Mouse (Mus musculus): ENCODE data around the gene Slc48a1.

The Slc48a1 gene

GRCm38 (mm10) chr15:97801811-97802210 lies 23.5 kb downstream of the Slc48a1 start:
- no peak for DNase-seq (ENCODE audit: low read depth, low spot score)

- no peak for DNase-seq (ENCODE audit: low read depth, low spot score)
Measured at GRCm38 (mm10) chr15:97802575-97802974, 24.3 kb downstream of the Slc48a1 start.

DNA sequence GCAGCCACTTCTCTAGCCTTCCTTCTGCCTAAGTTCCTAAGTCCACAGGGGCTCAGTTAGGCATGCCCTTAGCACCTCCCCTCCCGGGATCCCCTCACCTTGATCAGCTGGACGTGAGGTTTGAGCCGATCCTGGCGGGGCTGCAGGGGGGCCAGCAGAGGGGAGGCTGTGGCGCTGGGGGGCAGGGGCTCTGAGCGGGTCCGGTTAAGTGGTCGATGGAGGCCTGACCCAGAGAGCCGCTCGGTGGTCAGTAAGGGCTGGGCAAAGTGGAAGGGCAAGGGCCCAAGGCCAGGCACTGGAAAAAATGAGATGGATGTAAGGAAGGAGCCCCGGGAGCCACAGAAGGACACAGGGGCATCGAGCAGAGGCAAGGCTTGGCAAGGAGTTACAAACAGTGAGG lies 29.5 kb downstream of the Slc48a1 start:
- no peak for DNase-seq (ENCODE audit: low read depth, low spot score)

GRCm38 (mm10) chr15:97808532-97808931 lies 30.2 kb downstream of the Slc48a1 start:
- no peak for DNase-seq (ENCODE audit: low read depth, low spot score)

- no peak for DNase-seq (ENCODE audit: low read depth, low spot score)
Measured at GRCm38 (mm10) chr15:97809206-97809605, 30.9 kb downstream of the Slc48a1 start.

DNA sequence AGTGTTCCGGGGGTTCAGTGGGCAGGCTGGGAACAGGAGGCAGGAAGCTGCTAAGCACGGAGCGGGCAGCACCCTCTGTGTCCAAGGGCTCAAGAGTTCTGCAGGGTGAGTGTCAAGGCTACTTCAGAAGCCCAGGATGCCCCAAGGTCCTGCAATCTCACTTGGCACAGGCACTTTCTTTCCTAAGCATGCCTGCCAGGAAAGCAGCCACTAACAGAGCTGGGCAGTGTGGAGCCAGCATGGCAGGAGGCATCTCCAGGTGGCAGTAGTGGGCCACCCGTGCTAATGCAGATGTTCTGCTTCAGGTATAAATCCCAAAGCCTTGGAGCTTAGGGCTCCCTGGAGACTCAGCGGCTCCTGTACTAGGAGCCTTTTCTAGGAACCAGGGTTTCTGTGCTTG lies 31.6 kb downstream of the Slc48a1 start:
- DNase-seq (ENCODE audit: low read depth, low spot score): no peak

DNA sequence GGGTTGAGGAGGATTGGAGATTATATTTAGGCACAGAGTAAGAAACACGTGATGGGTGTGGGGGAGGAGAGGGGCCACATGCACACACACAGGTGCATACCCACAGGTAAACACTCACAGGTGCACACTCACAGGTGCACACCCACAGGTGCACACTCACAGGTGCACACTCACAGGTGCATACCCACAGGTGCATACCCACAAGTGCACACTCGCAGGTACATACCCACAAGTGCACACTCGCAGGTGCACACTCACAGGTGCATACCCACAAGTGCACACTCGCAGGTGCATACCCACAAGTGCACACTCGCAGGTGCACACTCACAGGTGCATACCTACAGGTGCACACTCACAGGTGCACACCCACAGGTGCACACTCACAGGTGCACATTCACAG lies 32.1 kb downstream of the Slc48a1 start:
- DNase-seq (ENCODE audit: low read depth, low spot score): no peak

DNA sequence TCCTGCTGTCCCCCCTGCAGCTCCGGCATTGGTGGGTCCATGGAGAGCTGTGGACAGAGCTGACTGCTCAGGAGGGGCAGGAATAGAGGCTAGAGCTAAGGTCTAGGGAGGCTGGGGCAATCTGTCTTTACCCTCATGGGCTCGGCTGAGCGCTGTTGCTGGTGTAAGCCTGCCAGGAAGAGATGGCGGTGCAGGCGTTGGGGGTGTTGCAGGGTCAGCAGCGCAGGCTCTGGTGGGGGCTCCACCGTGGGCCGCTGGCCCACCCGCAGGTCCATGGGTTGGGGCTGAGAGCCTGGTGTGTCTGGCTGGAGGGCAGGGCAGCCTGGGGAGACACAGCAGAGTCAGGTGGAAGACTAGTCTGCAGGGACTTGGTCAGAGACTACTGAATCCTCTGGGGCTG lies 33.0 kb downstream of the Slc48a1 start:
- no peak for DNase-seq (ENCODE audit: low read depth, low spot score)

DNA sequence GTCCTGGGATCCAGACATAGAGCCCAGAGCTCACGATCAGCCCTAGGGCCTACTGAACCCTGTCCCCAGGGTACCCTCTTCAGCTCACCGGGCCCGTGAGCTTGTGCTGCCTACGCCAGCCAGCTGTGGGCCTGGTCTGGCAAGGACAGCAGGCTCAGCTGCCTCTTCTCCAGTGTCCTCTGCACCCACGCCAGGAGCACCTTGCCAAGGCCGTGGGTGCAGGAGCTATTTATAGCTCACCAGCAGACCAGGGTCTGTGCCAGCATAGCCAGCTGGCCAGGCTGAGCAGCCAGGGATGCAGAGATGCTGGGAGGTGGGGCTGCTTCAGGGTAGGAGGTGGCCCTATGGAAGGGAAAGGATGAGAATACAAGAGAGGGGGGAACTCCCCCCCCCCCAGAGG lies 33.8 kb downstream of the Slc48a1 start:
- DNase-seq (ENCODE audit: low read depth, low spot score): no peak

- no peak for DNase-seq (ENCODE audit: low read depth, low spot score)
Measured at GRCm38 (mm10) chr15:97812875-97813274, 34.6 kb downstream of the Slc48a1 start.

DNA sequence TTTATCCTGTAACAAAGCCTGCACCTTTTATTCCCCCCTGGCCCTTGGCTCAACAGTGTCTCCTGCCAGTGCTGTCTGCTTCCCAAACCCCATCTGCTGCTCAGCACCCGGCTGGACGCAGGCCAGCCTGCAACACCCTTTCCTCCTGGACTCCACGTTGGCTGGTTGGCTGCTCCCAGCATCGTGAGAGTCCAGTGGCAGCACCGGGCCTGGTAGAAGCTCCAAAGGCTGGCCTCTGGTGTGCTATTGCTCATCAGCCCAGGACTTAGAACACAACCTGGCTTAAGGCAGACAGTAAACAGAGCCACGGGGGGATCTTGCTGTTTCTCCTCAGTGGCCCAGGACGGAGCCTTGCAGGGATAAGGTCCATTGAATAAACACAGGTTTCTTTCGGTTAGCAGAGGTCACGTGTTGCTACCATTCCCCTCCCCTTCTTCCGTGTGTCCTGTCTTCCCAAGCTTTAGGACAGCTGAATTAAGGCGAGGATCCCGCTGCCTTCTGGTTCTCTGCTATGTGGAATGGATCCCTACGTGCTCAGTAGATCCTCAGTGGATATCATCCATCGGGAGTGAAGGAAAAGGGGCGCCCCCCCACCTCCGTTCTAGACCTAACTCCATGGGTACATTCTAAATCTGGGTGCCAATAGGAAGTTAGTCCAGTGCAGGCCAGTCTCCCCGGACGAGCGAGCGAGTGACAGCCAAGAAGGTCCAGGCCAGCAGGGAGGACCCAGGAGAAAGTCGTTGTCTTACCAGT lies 35.3 kb downstream of the Slc48a1 start:
- DNase-seq (ENCODE audit: low read depth, low spot score): no peak

GRCm38 (mm10) chr15:97814703-97815102 lies 36.4 kb downstream of the Slc48a1 start:
- DNase-seq (ENCODE audit: low read depth, low spot score): no peak

DNA sequence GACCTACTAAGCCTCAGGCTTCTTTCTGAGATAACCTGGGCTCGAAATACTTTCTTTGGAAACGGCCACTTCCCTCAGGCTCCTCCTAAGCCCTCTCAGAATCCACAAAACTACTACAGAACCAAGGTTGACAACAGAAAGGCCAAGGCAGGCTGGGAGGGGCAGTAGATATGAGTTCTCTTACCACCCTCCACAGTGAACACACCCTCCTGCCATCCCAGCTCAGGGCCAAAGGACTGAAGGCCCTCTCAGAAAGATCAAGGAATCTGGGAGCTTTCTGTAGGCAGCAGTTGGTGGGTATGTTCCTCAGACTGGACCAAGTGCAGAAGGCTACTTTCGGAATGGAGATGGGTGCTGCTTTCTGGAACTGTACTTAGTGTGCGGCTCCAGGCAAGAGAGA lies 36.9 kb downstream of the Slc48a1 start:
- no peak for DNase-seq (ENCODE audit: low read depth, low spot score)

DNA sequence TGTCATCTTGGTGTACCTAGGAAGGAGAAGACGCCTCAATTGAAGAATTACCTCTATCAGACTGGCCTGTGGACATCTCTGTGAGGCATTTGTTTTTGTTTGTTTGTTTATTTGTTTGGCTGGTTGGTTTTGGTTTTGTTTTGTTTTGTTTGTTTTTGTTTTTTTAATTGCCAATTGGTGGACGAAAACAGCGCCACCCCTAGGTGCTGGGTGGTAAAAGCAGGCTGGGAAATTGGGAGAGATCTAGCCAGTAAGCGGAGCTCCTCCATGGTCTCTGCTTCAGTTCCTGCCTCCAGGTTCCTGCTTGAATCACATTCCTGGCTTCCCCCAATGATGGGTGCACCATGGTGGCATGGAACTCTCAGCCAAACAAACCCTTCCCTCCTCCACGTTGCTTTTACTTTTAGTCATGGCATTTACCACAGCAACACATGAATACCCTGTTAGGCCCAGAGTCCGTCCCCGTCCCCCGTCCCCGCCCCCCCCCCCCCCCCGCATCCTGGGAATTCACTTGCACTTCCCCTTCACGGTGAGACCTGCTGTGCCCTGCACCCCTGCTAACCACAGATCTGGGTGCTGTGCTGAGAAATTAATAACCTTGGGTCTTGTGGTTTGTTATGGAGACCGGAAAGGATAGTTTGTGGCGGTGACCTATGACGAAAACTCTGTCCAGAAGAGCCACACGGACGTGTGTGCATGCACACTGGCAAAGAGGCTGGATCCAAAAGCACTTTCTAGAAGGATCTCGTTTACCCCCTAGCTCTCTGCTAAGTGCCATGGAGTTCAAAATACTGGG lies 38.1 kb downstream of the Slc48a1 start:
- DNase-seq (ENCODE audit: low read depth, low spot score): no peak

DNA sequence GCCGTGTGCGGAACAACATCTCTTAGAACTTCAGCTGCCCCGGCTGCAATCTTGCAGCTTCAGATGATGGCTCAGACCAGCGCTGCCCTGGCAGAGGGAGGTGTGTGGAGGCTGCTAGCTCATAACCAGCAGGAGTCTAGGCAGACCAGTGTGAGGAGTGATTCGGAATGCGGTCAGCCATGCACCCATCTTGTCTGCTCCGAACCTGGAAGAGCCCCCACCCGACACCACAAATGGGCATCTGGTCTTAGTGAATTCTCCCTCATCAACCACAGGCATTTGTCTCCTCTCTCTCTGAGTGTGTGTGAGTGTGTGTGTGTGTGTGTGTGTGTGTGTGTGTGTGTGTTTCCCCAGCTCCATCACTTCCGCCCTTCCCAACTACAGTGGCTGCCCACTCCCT lies 41.6 kb downstream of the Slc48a1 start:
- no peak for DNase-seq (ENCODE audit: low read depth, low spot score)

DNA sequence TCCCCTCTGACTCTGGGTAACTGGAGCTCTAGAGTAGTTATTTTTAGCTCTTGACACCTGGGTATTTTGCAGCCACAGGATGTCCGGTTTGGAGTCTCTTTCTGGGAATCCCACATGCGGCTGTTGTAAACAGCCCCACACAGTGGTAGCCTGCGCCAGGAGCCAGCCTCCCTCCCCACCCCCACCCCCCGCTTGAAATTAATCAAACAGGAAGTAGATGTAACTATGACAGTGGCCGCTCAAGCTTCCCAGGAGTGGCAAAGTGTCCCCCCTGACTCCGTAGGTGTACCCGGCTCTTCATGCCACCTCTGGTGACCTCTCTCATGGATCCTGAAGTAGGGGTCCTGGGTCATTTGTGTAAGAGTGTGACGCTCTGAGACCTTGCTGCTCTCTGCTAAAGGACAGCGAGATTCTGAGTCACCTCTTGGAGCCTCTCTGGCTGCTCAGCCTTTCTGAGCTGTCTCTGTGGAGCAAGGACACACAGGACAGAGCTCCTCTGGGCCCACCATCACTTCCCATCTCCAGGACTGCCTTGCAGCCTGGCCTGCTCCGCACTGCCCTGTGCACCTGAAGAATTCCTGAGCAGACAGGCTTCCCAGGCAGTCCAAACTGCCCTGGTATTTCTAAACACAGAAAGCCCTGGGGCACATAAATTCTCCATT lies 43.1 kb downstream of the Slc48a1 start:
- no peak for DNase-seq (ENCODE audit: low read depth, low spot score)

DNA sequence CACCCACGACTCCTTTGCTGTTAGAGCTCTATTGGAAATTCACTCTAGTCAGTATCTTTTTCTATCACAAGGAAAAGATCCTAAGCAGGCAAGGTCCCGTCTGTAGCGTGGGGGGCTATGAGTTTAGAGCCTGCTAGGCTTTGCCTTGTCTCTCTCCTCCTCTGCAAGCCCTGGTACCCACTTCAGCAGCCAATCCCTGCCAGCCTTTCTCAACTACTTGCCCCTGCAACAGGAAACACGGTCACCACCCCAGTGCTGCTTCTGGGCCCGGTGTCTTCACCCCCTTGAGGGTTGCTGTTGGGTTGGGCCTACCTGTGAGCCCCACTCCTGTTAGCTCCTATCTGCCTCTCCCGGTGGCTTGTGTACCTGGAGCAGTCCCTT lies 43.7 kb downstream of the Slc48a1 start:
- DNase-seq (ENCODE audit: low read depth, low spot score): no peak

DNA sequence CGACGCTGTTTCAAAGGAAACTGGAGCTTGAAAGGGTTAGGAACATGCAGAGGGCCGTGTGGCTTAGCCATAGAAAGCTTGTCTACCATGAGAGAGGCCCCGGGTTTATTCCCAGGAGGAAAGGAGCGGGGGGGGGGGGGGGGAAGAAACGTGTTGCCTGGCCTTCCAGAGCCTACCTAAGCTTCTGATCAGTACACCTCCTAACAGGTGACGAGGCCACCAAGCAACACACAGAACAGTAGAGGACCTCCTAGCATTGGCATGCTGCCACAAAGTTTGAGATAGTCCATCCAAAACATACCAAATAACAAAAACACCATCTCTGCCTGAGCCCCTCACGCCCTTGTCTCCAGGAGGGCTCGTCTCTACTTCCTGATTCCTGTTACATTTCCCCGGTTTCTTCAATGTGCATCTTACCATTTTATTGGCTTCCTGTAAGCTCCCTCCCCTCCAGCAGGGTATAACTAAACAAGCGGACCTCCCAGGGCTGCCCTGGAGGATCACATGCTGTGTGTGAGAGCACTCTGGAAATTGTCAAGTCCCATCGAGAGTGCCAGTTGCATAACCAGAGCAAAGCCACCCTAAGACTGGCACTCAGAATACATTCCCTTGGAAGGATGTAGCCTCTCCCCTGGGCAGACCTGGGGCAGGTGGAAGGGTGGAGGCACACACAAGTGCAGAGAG lies 44.4 kb downstream of the Slc48a1 start:
- DNase-seq (ENCODE audit: low read depth, low spot score): no peak

- no peak for DNase-seq (ENCODE audit: low read depth, low spot score)
Measured at GRCm38 (mm10) chr15:97823479-97823878, 45.2 kb downstream of the Slc48a1 start.

DNA sequence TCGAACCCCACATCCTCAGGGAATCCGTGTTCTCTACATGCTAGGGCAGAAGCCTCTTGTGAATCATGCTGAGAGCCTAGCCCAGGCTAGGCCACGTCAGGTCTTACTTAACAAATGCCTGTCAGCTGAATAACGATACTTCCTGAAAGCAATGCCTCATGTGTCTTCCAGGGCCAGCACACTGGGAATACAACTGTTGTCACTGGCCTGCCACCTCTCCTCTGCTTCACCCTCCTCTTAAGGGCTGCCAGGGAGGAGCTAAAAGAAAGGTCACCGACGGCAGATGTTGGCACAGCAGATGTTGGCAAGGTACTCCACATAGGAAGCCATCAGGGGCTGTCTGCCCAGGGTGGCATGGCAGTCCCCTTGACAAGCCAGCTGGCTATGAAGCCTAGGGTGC lies 45.7 kb downstream of the Slc48a1 start:
- DNase-seq (ENCODE audit: low read depth, low spot score): no peak

DNA sequence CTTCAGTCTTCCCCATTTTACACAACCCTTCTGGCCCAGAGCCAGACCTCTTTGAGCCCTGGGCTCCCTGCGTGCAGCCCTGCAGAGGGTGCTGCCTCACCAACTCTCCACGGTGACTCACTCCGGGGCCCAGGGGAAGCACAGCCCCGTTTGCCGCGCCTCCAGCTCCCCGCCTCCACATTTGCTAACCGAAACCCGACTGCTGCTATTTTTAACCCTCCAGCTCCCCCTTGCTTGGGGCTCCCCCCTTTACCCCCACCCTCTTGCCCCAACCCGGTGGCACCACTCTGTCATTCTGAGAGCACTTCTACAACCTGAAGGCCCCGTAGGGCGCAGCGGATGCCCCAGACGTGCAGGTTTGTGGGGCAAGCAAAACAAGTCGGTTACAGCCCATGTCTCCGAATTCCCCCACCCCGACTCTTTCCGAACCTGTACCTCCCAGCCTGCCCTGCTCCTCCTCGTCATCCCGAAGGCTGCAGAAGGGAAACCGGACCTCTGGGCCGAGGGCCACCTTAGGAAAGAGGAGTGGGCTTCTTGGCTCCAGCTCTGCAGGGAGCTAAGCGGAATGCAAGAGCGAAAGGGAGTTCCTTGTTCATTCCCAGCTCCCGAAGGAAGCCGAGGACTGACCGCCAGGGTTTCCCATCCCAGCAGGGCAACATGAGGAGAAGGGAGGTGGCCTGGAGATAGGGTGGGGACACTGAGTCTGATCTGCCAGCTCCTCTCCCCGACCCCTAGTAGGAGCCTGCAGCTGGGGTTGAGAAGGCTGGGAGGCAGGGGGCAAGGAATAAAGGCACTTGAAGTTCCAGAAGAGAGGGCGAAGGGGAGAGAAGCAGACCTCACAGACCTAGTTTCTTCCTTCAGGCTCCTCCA lies 47.0 kb downstream of the Slc48a1 start:
- no peak for DNase-seq (ENCODE audit: low read depth, low spot score)

All from brain, embryonic 18.5 days (tissue).